Mouse (Mus musculus): ENCODE measurements around the gene Mpp2.
A peak's percentile ranks its signal among the peaks of the same experiment; 100 is the strongest.

The Mpp2 gene

GRCm38 (mm10) chr11:102069633-102070032 is 18.7 kb downstream of the Mpp2 start:
- no peak for DNase-seq

GRCm38 (mm10) chr11:102068969-102069368 is 19.3 kb downstream of the Mpp2 start:
- no peak for DNase-seq

- no peak for DNase-seq
These were observed 25.2 kb downstream of the Mpp2 start for GRCm38 (mm10) chr11:102063076-102063475.

- DNase-seq, result peak; percentile 91
These were observed 26.3 kb downstream of the Mpp2 start for GRCm38 (mm10) chr11:102061941-102062473.

- DNase-seq, result peak; percentile 98
These were observed 26.9 kb downstream of the Mpp2 start for GRCm38 (mm10) chr11:102061236-102061940.

GRCm38 (mm10) chr11:102053847-102054246 is 34.5 kb downstream of the Mpp2 start:
- peak; percentile 94 for DNase-seq

GRCm38 (mm10) chr11:102053183-102053582 is 35.1 kb downstream of the Mpp2 start:
- peak; percentile 98 for DNase-seq

- peak; percentile 93 for DNase-seq
These were observed 35.6 kb downstream of the Mpp2 start for GRCm38 (mm10) chr11:102052697-102053096.

GRCm38 (mm10) chr11:102051954-102052353 is 36.4 kb downstream of the Mpp2 start:
- DNase-seq, result peak; percentile 98

- peak; percentile 99 for DNase-seq
These were observed 36.8 kb downstream of the Mpp2 start for GRCm38 (mm10) chr11:102051541-102051940.

- peak; percentile 98 for DNase-seq
These were observed 38.3 kb downstream of the Mpp2 start for GRCm38 (mm10) chr11:102049875-102050482.

- DNase-seq, result peak; percentile 86
These were observed 41.7 kb downstream of the Mpp2 start for GRCm38 (mm10) chr11:102046607-102047006.

GRCm38 (mm10) chr11:102044691-102045212 is 43.6 kb downstream of the Mpp2 start:
- DNase-seq, result peak; percentile 96

GRCm38 (mm10) chr11:102043381-102043780 is 44.9 kb downstream of the Mpp2 start:
- DNase-seq, result peak; percentile 92

- peak; percentile 92 for DNase-seq
These were observed 45.3 kb downstream of the Mpp2 start for GRCm38 (mm10) chr11:102042971-102043370.

- peak; percentile 98 for DNase-seq
These were observed 46.9 kb downstream of the Mpp2 start, which contains the start of gene Cd300lg for GRCm38 (mm10) chr11:102041350-102041949. Gene Cd300lg (plus strand): TSS chr11:102041509.

- DNase-seq, result peak; percentile 74
These were observed 47.7 kb downstream of the Mpp2 start for GRCm38 (mm10) chr11:102040646-102041045.

- peak; percentile 99 for DNase-seq
These were observed 48.2 kb downstream of the Mpp2 start for GRCm38 (mm10) chr11:102040138-102040524.

GRCm38 (mm10) chr11:102039487-102040137 is 48.7 kb downstream of the Mpp2 start:
- DNase-seq, result peak; percentile 95

- DNase-seq, result peak; percentile 70
These were observed 50.5 kb downstream of the Mpp2 start for GRCm38 (mm10) chr11:102037789-102038188.

- no peak for DNase-seq
These were observed 52.0 kb downstream of the Mpp2 start for GRCm38 (mm10) chr11:102036336-102036735.

- DNase-seq, result no peak
These were observed 52.8 kb downstream of the Mpp2 start for GRCm38 (mm10) chr11:102035456-102035960.

GRCm38 (mm10) chr11:102034887-102035286 is 53.4 kb downstream of the Mpp2 start:
- DNase-seq, result peak; percentile 75

Measured in heart, adult 11 months (tissue).